Mouse (Mus musculus) gastrocnemius, adult 8-10 months (tissue): ENCODE results near the gene Rhoq. TPM values are rescaled to one million over a fixed set of nuclear protein-coding genes. Genes with fewer than 3 reads are reported as not detected.

Experiments
- DNase-seq, 2 experiments: peaks; one replicate each; pipeline ENCODE4 v3.0.0; 2022; ENCODE audit warnings: low spot score in 2 of 2
- total RNA-seq, 4 experiments: library from RNA; stranded (reverse); gene quantifications; 2 replicates each; pipeline ENCODE4 v1.2.4; 2022

Rhoq gene
- total RNA-seq, 4 experiments from 2014 or later: 149 to 182 (median 166) TPM

GRCm38 (mm10) chr17:86962297-86962893 lies 487 bp upstream of the Rhoq start:
- peak; percentile 87 to 90 for DNase-seq

GRCm38 (mm10) chr17:86963586-86963902 lies 662 bp downstream of the Rhoq start:
- peak in 1 of 2 experiments; percentile 49 for DNase-seq

GRCm38 (mm10) chr17:86964041-86964440 lies 1.2 kb downstream of the Rhoq start:
- no peak for DNase-seq

GRCm38 (mm10) chr17:86964502-86964901 lies 1.6 kb downstream of the Rhoq start:
- peak; percentile 82 to 85 for DNase-seq

GRCm38 (mm10) chr17:86965121-86965520 lies 2.2 kb downstream of the Rhoq start:
- DNase-seq: no peak

- no peak for DNase-seq
Measured at GRCm38 (mm10) chr17:86966040-86966439, 3.2 kb downstream of the Rhoq start.

GRCm38 (mm10) chr17:86967048-86967447 lies 4.2 kb downstream of the Rhoq start:
- no peak for DNase-seq

- DNase-seq: peak in 1 of 2 experiments; percentile 65
Measured at GRCm38 (mm10) chr17:86967536-86968525, 4.9 kb downstream of the Rhoq start.

GRCm38 (mm10) chr17:86968581-86968980 lies 5.7 kb downstream of the Rhoq start:
- DNase-seq: no peak

- DNase-seq: no peak
Measured at GRCm38 (mm10) chr17:86969582-86969981, 6.7 kb downstream of the Rhoq start.

- no peak for DNase-seq
Measured at GRCm38 (mm10) chr17:86970026-86970750, 7.3 kb downstream of the Rhoq start.

GRCm38 (mm10) chr17:86971036-86971435 lies 8.2 kb downstream of the Rhoq start:
- no peak for DNase-seq

GRCm38 (mm10) chr17:86971860-86972259 lies 9.0 kb downstream of the Rhoq start:
- DNase-seq: no peak

- DNase-seq: no peak
Measured at GRCm38 (mm10) chr17:86973097-86973496, 10.2 kb downstream of the Rhoq start.

GRCm38 (mm10) chr17:86976387-86976786 lies 13.5 kb downstream of the Rhoq start:
- no peak for DNase-seq

GRCm38 (mm10) chr17:86978496-86978895 lies 15.6 kb downstream of the Rhoq start:
- no peak for DNase-seq

GRCm38 (mm10) chr17:86981205-86981604 lies 18.3 kb downstream of the Rhoq start:
- no peak for DNase-seq

- DNase-seq: no peak
Measured at GRCm38 (mm10) chr17:86981701-86982100, 18.8 kb downstream of the Rhoq start.

GRCm38 (mm10) chr17:86982497-86982896 lies 19.6 kb downstream of the Rhoq start:
- no peak for DNase-seq

GRCm38 (mm10) chr17:86986449-86987138 lies 23.7 kb downstream of the Rhoq start:
- no peak for DNase-seq

GRCm38 (mm10) chr17:86988161-86988560 lies 25.3 kb downstream of the Rhoq start:
- DNase-seq: no peak
